Mouse (Mus musculus) CH12.LX (cell line): ENCODE data around the gene Serp2. TPM values are rescaled to one million over a fixed set of nuclear protein-coding genes. Genes with fewer than 3 reads are reported as not detected.

Experiments used
- DNase-seq: peaks from one replicate; pipeline ENCODE4 v3.0.0-alpha.2; 2013; ENCODE audit errors: extremely low read depth
- H3K27ac ChIP-seq: 2 replicates; pipeline ENCODE4 v1.5.1; 2012; ENCODE audit warnings: low read depth, mild to moderate bottlenecking, control low read depth, moderate library complexity; ENCODE audit not compliant: insufficient read depth
- H3K27me3 ChIP-seq: replicated peaks from 2 replicates; pipeline ENCODE3; 2012; ENCODE audit warnings: inconsistent platforms
- H3K36me3 ChIP-seq, 2 experiments: replicated peaks in 1 of 2; 2 replicates each; pipeline versions ENCODE3 to v1.6.1; 2012; ENCODE audit warnings: inconsistent platforms in 1 of 2, low read length in 1 of 2, mild to moderate bottlenecking in 1 of 2, mixed read lengths in 1 of 2, moderate library complexity in 1 of 2; ENCODE audit not compliant: control insufficient read depth in 1 of 2, insufficient read depth in 1 of 2
- H3K4me1 ChIP-seq, 2 experiments: 2 replicates each; pipeline ENCODE4 v1.6.1; 2012; ENCODE audit warnings: inconsistent platforms in 1 of 2, moderate library complexity in 1 of 2; ENCODE audit not compliant: insufficient read depth in 2 of 2, control insufficient read depth in 1 of 2
- H3K4me2 ChIP-seq: 2 replicates; pipeline ENCODE4 v1.6.1; 2012; ENCODE audit warnings: low read depth, mild to moderate bottlenecking, control low read depth; ENCODE audit not compliant: poor library complexity, insufficient read depth, severe bottlenecking
- H3K4me3 ChIP-seq, 3 experiments: fragments of 150-350 bp in 1 of 3; sonication (generic) in 1 of 3; replicated peaks in 1 of 3; 2 replicates each; pipeline versions ENCODE3 to v1.5.1; 2011 to 2012; ENCODE audit warnings: low read depth in 2 of 3, low read length in 2 of 3, mild to moderate bottlenecking in 2 of 3, moderate library complexity in 2 of 3, control low read depth in 1 of 3, improper control_type of control experiment in 1 of 3, inconsistent platforms in 1 of 3, mixed read lengths in 1 of 3; ENCODE audit not compliant: poor library complexity in 1 of 3
- H3K79me2 ChIP-seq: replicated peaks from 2 replicates; pipeline ENCODE4 v1.6.1; 2012; ENCODE audit warnings: mild to moderate bottlenecking, moderate library complexity; ENCODE audit not compliant: control insufficient read depth, poor library complexity, insufficient read depth, severe bottlenecking; ENCODE audit errors: extremely low read depth
- H3K9ac ChIP-seq: 2 replicates; pipeline ENCODE4 v1.6.1; 2012; ENCODE audit warnings: low read depth, mild to moderate bottlenecking, control low read depth, moderate library complexity; ENCODE audit not compliant: insufficient read depth
- H3K9me3 ChIP-seq: replicated peaks from 2 replicates; pipeline ENCODE3; 2012; ENCODE audit warnings: low read length, inconsistent platforms, mixed read lengths
- CHD1 ChIP-seq: IDR thresholded peaks from 2 replicates; pipeline ENCODE4 v1.6.1; 2012; ENCODE audit warnings: low read depth, low read length, improper control_type of control experiment, inconsistent platforms
- E2F4 ChIP-seq: IDR thresholded peaks from 2 replicates; pipeline ENCODE4 v1.6.1; 2011; ENCODE audit warnings: low read depth, low read length, improper control_type of control experiment; ENCODE audit not compliant: insufficient replicate concordance
- EP300 ChIP-seq: IDR thresholded peaks from 2 replicates; pipeline ENCODE4 v1.6.1; 2011; ENCODE audit warnings: low read length, improper control_type of control experiment
- ETS1 ChIP-seq: conservative IDR thresholded peaks from 2 replicates; pipeline ENCODE4 v1.6.1; 2012; ENCODE audit warnings: low read depth, mild to moderate bottlenecking, inconsistent platforms, low read length, improper control_type of control experiment, moderate library complexity
- HCFC1 ChIP-seq: IDR thresholded peaks from 2 replicates; pipeline ENCODE4 v1.6.1; 2012; ENCODE audit warnings: low read depth, mild to moderate bottlenecking, inconsistent platforms, low read length, improper control_type of control experiment
- MAX ChIP-seq: IDR thresholded peaks from 2 replicates; pipeline ENCODE4 v1.6.1; 2011; ENCODE audit warnings: low read length, improper control_type of control experiment
- MEF2A ChIP-seq: IDR thresholded peaks from 2 replicates; pipeline ENCODE4 v1.6.1; 2014; ENCODE audit warnings: low read depth, mild to moderate bottlenecking, inconsistent platforms, low read length, improper control_type of control experiment, borderline replicate concordance
- MXI1 ChIP-seq: IDR thresholded peaks from 2 replicates; pipeline ENCODE4 v1.6.1; 2011; ENCODE audit warnings: mild to moderate bottlenecking, low read depth, low read length, improper control_type of control experiment
- NELFE ChIP-seq: IDR thresholded peaks from 2 replicates; pipeline ENCODE4 v1.6.1; 2011; ENCODE audit warnings: low read depth, low read length, improper control_type of control experiment
- POLR2AphosphoS2 ChIP-seq: IDR thresholded peaks from 2 replicates; pipeline ENCODE4 v1.6.1; 2011; ENCODE audit warnings: low read depth, low read length, improper control_type of control experiment
- RCOR1 ChIP-seq: conservative IDR thresholded peaks from 2 replicates; pipeline ENCODE4 v1.6.1; 2012; ENCODE audit warnings: low read depth, mild to moderate bottlenecking, inconsistent platforms, low read length, improper control_type of control experiment
- TCF12 ChIP-seq: IDR thresholded peaks from 2 replicates; pipeline ENCODE4 v1.6.1; 2014; ENCODE audit warnings: low read depth, mild to moderate bottlenecking, inconsistent platforms, low read length, improper control_type of control experiment
- UBTF ChIP-seq: IDR thresholded peaks from 2 replicates; pipeline ENCODE4 v1.6.1; 2012; ENCODE audit warnings: low read depth, mild to moderate bottlenecking, inconsistent platforms, low read length, improper control_type of control experiment, moderate library complexity
- ZC3H11A ChIP-seq: IDR thresholded peaks from 2 replicates; pipeline ENCODE4 v1.6.1; 2012; ENCODE audit warnings: low read depth, mild to moderate bottlenecking, inconsistent platforms, low read length, improper control_type of control experiment
- ZMIZ1 ChIP-seq: IDR thresholded peaks from 2 replicates; pipeline ENCODE4 v1.6.1; 2012; ENCODE audit warnings: low read depth, mild to moderate bottlenecking, inconsistent platforms, low read length, improper control_type of control experiment
- ZNF384 ChIP-seq: IDR thresholded peaks from 2 replicates; pipeline ENCODE4 v1.6.1; 2012; ENCODE audit warnings: low read depth, low read length, improper control_type of control experiment, inconsistent platforms
- dilution Hi-C: fragments of 300-500 bp; cut with MboI; formaldehyde crosslinking; loops from 2 replicates; pipeline ENCODE4 v1.14.3; 2020; ENCODE audit warnings: low sequenced_read_pairs; ENCODE audit not compliant: extremely low pct_unique_long_range_greater_than_20kb, extremely low pct_ligation_motif_present
- in situ Hi-C: fragments of 300-500 bp; cut with MboI; formaldehyde crosslinking; loops from 3 replicates; pipeline ENCODE4 v1.14.3; 2019; ENCODE audit warnings: low sequenced_read_pairs, low pct_ligation_motif_present, low pct_unique_long_range_greater_than_20kb, mixed read lengths
- polyA plus RNA-seq: library from polyadenylated mRNA; unstranded; fragments of >175 nt; gene quantifications from 2 replicates; pipeline ENCODE4 v1.2.1, GENCODE M21; 2012; ENCODE audit warnings: low read depth; ENCODE audit not compliant: insufficient read length
- total RNA-seq, 2 experiments: library from RNA; depleted of rRNA; stranded (reverse); fragments of 300-350 nt in 1 of 2; fragments of >200 nt in 1 of 2; gene quantifications; 2 replicates each; pipeline ENCODE4 v1.2.3; 2012 to 2014

Serp2 gene
- total and polyA plus RNA-seq, 3 experiments = not detected

- Histone ChIP-seq H3K27me3 (no peaks in the 10 kb centered on the region), H3K4me2 (no peak overlapping the region), H3K9me3 (no peaks in the 10 kb centered on the region), H3K9ac (no peak overlapping the region), H3K4me3 (no peak overlapping the region), H3K4me1 (peaks cover 0 to 12% of the 10 kb centered on the region in 2 experiments; a peak in 1 of 4 replicates), H3K27ac (no peak overlapping the region), H3K79me2 (no peaks in the 10 kb centered on the region), H3K36me3 (no peaks in the 10 kb centered on the region)
- DNase-seq = peak; percentile 10
- in situ Hi-C loops (no loop called here), dilution Hi-C loops (no loop called here)
- TF ChIP-seq ZMIZ1 (no peak), RCOR1 (no peak), NELFE (no peak), MAX (no peak), TCF12 (no peak), ETS1 (no peak)
These were observed 25.6 kb upstream of the Serp2 start for GRCm38 (mm10) chr14:76581974-76582922.

DNA sequence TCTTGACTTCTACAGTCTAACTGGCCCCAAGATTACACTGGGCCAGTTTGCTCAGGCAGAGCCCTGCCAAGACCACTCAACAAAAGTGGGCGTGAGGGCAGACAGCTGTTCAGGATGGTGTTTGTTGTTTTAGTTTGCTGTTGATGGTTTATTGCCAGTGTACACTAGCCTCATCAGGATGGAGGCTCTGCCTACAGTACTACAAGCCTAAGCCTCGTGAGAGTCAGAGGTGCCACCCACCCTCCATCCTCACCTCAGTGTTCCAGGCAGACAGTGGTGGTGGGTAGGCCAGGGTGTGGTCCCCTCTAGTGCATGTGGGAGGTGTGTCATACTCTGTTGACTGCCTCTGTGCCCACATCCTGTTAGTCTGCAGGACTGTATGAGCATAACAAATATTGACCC, 23.0 kb upstream of the Serp2 start:
- in situ Hi-C loops (no loop called here), dilution Hi-C loops (no loop called here)
- Histone ChIP-seq H3K36me3 (no peaks in the 10 kb centered on the region), H3K4me1 (peaks cover 0 to 3% of the 10 kb centered on the region in 2 experiments; a peak in 1 of 4 replicates), H3K4me3 (no peak overlapping the region), H3K4me2 (no peak overlapping the region), H3K9me3 (no peaks in the 10 kb centered on the region), H3K9ac (no peak overlapping the region), H3K27ac (no peak overlapping the region), H3K79me2 (no peaks in the 10 kb centered on the region), H3K27me3 (no peaks in the 10 kb centered on the region)
- TF ChIP-seq ZC3H11A (no peak), NELFE (no peak), HCFC1 (no peak), EP300 (no peak), UBTF (no peak), E2F4 (no peak), MEF2A (no peak), MXI1 (no peak), ZNF384 (no peak), POLR2AphosphoS2 (no peak), CHD1 (no peak), ETS1 (no peak)
- DNase-seq = no peak
